Mouse (Mus musculus): ENCODE measurements around the gene Srsf9. TPM values are rescaled to one million over a fixed set of nuclear protein-coding genes. Genes with fewer than 3 reads are reported as not detected.
"Not testable (repeated sequence)": the region's sequence is repeated elsewhere in the genome, so short reads cannot be mapped to it uniquely, and the experiment has no call there.

Gene Srsf9
- 62.5 to 83.1 TPM (median 79.3 TPM) in 3 replicates for total RNA-seq (2017)

DNA sequence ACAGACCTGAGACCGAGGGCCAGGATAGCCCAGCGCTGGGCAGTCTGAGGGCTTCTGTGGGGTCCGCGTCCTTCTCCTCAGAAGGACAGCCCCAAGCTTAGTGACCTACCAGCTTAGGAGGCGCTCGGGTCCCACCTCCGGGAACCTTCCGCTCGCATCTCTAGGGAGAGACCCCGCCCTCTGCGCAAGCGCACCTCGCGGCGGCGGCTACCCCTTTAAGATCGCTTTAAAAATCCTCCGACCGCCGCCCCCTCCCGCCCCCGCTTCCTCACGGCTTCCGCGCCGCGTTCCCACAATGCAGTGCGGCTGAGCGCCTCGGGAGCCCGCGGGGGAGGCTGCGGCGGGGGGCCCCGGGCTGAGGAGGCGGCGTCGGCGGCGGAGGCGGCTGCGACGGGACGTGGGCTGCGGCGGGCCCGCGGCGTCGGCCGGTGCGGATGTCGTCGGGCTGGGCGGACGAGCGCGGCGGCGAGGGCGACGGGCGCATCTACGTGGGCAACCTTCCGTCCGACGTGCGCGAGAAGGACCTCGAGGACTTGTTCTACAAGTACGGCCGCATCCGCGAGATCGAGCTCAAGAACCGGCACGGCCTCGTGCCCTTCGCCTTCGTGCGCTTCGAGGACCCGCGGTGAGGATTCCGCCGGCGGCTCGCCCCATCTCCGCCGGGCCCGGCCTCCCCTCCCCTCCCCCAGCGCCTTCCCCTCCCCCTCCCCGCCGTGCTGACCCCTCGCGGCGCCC lies at the start of gene Srsf9:
Gene Srsf9 (plus strand): TSS at position 303 of the 735 bp plus-strand sequence.
- peak; percentile 91 for ATAC-seq (replicated peaks; ENCODE audit: insufficient number of reproducible peaks, low FRiP score, low TSS enrichment, poor library complexity, severe bottlenecking)

GRCm38 (mm10) chr5:115278053-115278452 lies 48.9 kb upstream of the Srsf9 start:
- no peak for ATAC-seq (replicated peaks; ENCODE audit: insufficient number of reproducible peaks, low FRiP score, low TSS enrichment, poor library complexity, severe bottlenecking)

GRCm38 (mm10) chr5:115278785-115279184 lies 48.2 kb upstream of the Srsf9 start:
- ATAC-seq (replicated peaks; ENCODE audit: insufficient number of reproducible peaks, low FRiP score, low TSS enrichment, poor library complexity, severe bottlenecking): no peak

GRCm38 (mm10) chr5:115279226-115280049 lies 47.5 kb upstream of the Srsf9 start, which contains the start of gene Coq5:
Gene Coq5 (plus strand): TSS chr5:115279666.
- peak; percentile 83 for ATAC-seq (replicated peaks; ENCODE audit: insufficient number of reproducible peaks, low FRiP score, low TSS enrichment, poor library complexity, severe bottlenecking)

- ATAC-seq (replicated peaks; ENCODE audit: insufficient number of reproducible peaks, low FRiP score, low TSS enrichment, poor library complexity, severe bottlenecking): no peak
Measured at GRCm38 (mm10) chr5:115280050-115280687, 46.8 kb upstream of the Srsf9 start.

- ATAC-seq (replicated peaks; ENCODE audit: insufficient number of reproducible peaks, low FRiP score, low TSS enrichment, poor library complexity, severe bottlenecking): no peak
Measured at GRCm38 (mm10) chr5:115284735-115285134, 42.2 kb upstream of the Srsf9 start.

DNA sequence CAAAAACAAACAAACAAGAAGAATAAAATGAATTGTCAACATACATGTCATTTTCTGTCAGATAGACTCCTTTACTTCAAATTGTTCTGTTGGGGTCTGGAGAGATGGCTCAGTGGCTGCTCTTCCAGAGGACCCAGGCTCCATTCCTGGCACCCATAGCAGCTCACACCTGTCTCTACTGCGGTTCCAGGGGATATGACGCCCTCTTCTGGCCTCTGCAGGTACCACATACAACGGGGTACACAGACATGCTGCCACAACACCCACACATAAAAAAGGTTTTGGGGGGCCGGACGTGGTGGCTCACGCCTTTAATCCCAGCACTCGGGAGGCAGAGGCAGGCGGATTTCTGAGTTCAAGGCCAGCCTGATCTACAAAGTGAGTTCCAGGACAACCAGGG lies 32.8 kb upstream of the Srsf9 start:
- ATAC-seq (replicated peaks; ENCODE audit: insufficient number of reproducible peaks, low FRiP score, low TSS enrichment, poor library complexity, severe bottlenecking): no peak

DNA sequence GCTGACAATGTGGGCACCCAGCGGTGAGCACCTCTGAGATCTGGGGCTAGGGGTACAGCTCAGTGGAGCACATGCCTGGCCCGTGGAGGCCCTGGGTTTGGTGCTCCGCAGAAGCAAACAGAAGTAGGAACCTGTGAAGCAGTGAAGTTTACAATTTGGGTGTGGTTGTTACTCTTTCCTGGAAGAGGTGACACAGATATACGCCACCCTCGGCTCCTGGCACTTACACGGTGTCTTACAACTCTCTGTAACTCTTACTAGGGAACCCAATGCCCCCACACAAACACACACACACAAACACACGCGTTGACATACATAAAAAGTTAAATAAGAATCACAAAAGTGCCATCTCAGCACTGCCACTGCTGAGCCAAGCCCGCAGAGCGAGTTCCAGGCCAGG lies 30.6 kb upstream of the Srsf9 start:
- no peak for ATAC-seq (replicated peaks; ENCODE audit: insufficient number of reproducible peaks, low FRiP score, low TSS enrichment, poor library complexity, severe bottlenecking)

DNA sequence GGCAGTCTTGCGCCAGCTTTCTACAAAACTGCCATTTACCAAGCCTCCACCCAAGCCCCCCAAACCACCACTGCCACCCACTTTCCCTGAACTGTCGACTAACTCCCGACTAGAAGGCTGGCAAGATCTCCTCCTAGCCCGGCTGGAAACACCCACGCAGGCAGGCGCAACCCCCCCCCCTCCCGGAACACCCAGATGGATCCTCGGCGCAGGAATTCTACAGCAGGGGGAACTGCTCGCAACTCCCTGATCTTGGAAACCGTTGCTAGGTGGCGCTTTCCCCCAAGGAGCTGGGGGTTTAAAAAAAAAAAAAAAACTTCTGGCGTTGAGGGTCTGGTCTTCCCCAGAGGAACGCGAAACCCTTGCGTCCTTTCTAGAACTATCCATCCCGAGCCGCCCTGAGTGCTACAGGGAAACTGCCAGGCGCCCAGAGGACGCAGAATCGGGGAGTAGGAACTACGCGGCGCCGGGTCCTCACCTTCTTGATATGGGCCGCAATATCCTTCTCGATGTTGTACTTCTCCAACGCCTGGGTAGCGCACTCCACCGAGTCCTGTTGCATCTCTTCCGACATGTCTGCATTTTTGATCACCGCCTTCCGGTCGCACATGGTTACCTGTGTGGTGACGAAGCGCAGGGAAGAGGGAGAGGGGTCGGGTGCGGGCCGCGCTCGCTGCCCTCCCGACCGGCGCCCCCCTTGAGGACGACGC lies 26.8 kb upstream of the Srsf9 start:
- ATAC-seq (replicated peaks; ENCODE audit: insufficient number of reproducible peaks, low FRiP score, low TSS enrichment, poor library complexity, severe bottlenecking): peak; percentile 41

- peak; percentile 96 for ATAC-seq (replicated peaks; ENCODE audit: insufficient number of reproducible peaks, low FRiP score, low TSS enrichment, poor library complexity, severe bottlenecking)
Measured at GRCm38 (mm10) chr5:115300792-115301614, 26.0 kb upstream of the Srsf9 start, which contains the start of gene Dynll1. Gene Dynll1 (minus strand): TSS chr5:115300999.

DNA sequence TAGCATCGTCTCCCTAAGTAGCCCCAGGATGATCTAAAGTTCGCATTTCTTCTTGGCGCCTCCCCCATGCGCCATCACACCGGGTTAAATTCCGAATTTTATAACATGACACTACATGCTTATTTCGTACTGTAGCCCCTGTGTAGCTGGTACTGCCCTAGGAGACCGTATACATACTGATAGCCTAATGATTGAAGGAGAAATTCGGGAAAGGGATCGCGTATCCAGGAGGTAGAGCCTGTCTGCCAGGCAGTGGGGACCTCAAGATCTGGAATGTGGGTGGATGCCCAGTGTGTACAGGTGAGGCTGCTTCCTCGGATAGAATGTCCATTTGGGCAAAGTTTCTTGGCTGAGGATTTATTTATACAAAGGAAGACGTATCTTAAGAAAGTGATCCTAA lies 25.4 kb upstream of the Srsf9 start:
- no peak for ATAC-seq (replicated peaks; ENCODE audit: insufficient number of reproducible peaks, low FRiP score, low TSS enrichment, poor library complexity, severe bottlenecking)

DNA sequence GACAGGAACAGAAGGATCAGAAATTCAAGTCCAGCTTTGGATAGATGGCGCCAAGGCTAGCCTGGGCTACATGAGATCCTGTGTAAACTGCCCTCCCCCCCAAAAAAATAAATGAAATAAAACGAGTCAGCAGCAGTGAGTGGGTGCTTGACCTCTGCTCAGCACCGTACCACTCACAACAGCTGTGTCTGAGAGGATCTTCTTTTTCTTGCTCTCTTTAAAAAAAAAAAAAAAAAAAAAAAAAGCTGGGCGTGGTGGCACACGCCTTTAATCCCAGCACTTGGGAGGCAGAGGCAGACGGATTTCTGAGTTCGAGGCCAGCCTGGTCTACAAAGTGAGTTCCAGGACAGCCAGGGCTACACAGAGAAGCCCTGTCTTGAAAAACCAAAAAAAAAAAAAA lies 24.8 kb upstream of the Srsf9 start:
- not testable (repeated sequence) for ATAC-seq (replicated peaks; ENCODE audit: insufficient number of reproducible peaks, low FRiP score, low TSS enrichment, poor library complexity, severe bottlenecking)

- no peak for ATAC-seq (replicated peaks; ENCODE audit: insufficient number of reproducible peaks, low FRiP score, low TSS enrichment, poor library complexity, severe bottlenecking)
Measured at GRCm38 (mm10) chr5:115312354-115312753, 14.6 kb upstream of the Srsf9 start.

- peak; percentile 82 for ATAC-seq (replicated peaks; ENCODE audit: insufficient number of reproducible peaks, low FRiP score, low TSS enrichment, poor library complexity, severe bottlenecking)
Measured at GRCm38 (mm10) chr5:115312816-115313667, 13.9 kb upstream of the Srsf9 start.

- no peak for ATAC-seq (replicated peaks; ENCODE audit: insufficient number of reproducible peaks, low FRiP score, low TSS enrichment, poor library complexity, severe bottlenecking)
Measured at GRCm38 (mm10) chr5:115313668-115313943, 13.4 kb upstream of the Srsf9 start.

GRCm38 (mm10) chr5:115316968-115317644 lies 9.9 kb upstream of the Srsf9 start:
- ATAC-seq (replicated peaks; ENCODE audit: insufficient number of reproducible peaks, low FRiP score, low TSS enrichment, poor library complexity, severe bottlenecking): no peak
